Mouse (Mus musculus) myocyte (in vitro differentiated cells): ENCODE measurements at regions not wholly inside any gene's neighbourhood (a gene's known extent, or its start where the extent isn't known, plus 50 kb on each side); places are given as distances from the start of the nearest gene placed in this dataset.

ENCODE experiments used
- E2F4 ChIP-seq: IDR thresholded peaks from one replicate; pipeline ENCODE4 v1.6.1; 2011; ENCODE audit warnings: mild to moderate bottlenecking, control low read depth, moderate library complexity; ENCODE audit not compliant: insufficient read depth
- MAX ChIP-seq: IDR thresholded peaks from one replicate; pipeline ENCODE4 v1.6.1; 2011; ENCODE audit warnings: low read depth, mild to moderate bottlenecking, control low read depth
- MYOG ChIP-seq, 3 experiments: IDR thresholded peaks; one replicate each; pipeline ENCODE4 v1.6.1; 2011; ENCODE audit warnings: control low read depth in 2 of 3, low read depth in 2 of 3, mild to moderate bottlenecking in 2 of 3; ENCODE audit not compliant: insufficient read length in 2 of 3, control insufficient read depth in 1 of 3, insufficient read depth in 1 of 3
- POLR2A ChIP-seq: IDR thresholded peaks from one replicate; pipeline ENCODE4 v1.6.1; 2011; ENCODE audit warnings: low read depth, mild to moderate bottlenecking, control low read depth, moderate library complexity; ENCODE audit not compliant: insufficient read length
- POLR2AphosphoS2 ChIP-seq: IDR thresholded peaks from one replicate; pipeline ENCODE4 v1.6.1; 2011; ENCODE audit warnings: low read depth, control low read depth; ENCODE audit not compliant: insufficient read length
- TCF12 ChIP-seq: IDR thresholded peaks from one replicate; pipeline ENCODE4 v1.6.1; 2011; ENCODE audit warnings: mild to moderate bottlenecking, control low read depth; ENCODE audit not compliant: poor library complexity, insufficient read depth, severe bottlenecking
- USF1 ChIP-seq: IDR thresholded peaks from one replicate; pipeline ENCODE4 v1.6.1; 2011; ENCODE audit warnings: low read depth, mild to moderate bottlenecking, control low read depth, moderate library complexity

DNA sequence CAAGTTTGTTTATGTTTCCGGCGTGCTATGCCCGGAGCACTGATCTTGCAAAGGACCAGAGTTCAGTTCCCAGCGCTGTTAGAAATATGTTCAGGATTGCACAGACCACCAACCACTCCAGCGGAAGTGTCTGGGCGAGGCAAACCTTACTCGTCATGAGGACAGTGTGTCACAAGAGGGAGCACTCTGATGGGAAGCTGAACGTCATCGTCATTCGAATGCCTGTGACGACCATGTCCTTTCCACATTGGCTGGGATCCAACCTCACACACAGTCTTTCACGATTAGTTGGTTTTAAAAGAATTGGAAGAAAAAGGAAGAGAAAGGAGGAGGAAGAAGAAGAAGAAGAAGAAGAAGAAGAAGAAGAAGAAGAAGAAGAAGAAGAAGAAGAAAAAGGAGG is 326.5 kb upstream of the Rtl1 start:
- TF ChIP-seq MYOG (IDR thresholded peaks at IDR 0.05; ENCODE audit: control insufficient read depth in 1 of 3, insufficient read depth in 1 of 3, insufficient read length in 2 of 3, low read depth in 2 of 3) (no peak), POLR2A (no peak), MAX (no peak), E2F4 (no peak), POLR2AphosphoS2 (no peak), TCF12 (no peak), USF1 (no peak)
